Mouse (Mus musculus) natural killer cell, adult 2 months (primary cell): ENCODE measurements around the gene Gm12355.

Experiments
- DNase-seq, 2 experiments: peaks; one replicate each; pipeline ENCODE4 v3.0.0; 2022; ENCODE audit warnings: low spot score in 2 of 2

The Gm12355 gene

DNA sequence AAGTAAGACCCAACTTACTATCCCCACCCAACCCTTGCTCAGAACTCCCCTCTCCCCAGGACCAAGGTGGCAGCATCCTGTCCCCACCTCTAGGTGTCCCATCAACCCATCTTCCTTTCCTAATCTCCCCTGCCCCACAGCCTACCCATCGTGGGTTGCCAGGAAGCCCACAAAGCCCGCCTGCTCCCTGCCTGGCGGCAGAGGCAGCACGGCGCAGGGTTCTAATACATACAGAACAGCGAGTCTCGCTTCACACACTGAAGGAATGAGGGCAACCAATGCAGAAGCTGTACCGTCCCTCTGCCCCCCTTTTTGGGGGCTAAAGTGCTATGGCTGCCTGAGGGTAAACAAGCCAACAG is 43.5 kb downstream of the Gm12355 start:
- no peak for DNase-seq

DNA sequence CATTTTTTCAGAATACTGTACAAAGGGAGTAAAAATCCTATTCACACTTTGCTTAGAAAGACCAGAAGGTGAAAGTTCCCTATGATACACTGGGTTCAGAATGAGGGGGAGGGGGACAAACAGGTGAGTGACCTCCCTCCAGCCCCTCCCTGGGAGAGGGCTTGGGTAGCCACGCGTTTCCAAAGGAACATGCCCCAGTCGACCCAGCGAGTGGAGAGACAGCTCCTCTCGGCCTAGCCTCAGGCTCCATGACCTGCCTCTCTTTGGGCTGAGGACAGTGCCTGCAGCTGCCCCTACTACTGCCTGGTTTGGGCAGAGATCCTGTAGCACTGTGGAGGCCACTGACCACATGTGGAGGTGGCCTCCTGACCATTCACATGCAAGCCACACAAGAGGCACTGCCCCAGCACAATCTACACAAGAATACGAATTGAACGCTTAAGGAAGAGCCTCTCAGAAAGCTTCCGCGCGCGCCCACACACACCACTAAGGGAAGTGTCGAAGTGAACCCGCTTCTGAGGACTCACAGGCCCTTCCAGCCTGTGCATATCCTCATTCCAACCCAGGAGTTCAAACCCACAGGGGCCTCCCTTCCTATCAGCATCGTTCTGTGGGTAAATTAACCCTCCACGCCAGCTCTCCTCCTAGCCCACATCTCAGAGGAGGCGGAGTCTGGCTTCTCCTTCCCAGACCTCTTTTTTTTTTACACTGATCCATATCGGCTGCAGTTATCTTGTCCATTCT is 44.0 kb downstream of the Gm12355 start:
- no peak for DNase-seq

DNA sequence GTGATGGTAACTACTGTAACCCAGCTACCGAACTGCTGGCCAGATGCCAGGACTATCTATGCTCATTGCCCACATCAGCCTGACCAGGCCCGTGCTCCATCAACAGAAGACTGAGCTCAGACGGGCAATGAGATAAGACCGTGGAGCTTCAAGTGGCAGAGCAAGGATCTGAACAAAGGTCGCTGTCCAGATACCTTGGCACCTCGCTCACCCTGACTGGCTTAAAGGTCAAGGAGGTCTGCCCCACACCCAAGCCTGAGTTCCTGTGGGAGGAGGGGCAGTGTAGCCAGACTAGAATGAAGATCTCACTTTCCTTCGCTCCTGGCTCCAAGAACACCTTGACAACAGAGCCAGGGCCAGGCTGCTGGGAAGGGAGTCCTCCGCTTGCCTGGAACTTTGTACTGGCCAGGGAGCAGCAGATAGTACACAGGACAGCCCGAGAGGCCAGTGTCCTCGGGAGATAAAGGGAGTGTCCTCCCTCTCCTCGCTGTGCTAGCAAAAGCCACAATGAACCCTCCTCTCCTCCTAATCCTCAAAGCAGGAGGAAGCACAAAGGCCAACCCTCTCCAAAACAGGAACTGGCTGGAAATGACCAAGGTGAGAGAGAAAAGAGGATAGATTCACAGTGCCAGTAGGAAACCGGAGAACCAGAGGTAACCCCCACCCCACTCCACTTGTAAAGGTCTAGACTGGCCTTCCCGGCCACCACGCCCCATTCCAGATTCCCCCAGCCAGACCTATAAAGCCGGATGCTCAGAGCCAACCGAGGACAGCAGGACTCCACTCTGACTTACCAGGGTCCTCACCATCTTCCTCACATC is 45.0 kb downstream of the Gm12355 start:
- DNase-seq = no peak

DNA sequence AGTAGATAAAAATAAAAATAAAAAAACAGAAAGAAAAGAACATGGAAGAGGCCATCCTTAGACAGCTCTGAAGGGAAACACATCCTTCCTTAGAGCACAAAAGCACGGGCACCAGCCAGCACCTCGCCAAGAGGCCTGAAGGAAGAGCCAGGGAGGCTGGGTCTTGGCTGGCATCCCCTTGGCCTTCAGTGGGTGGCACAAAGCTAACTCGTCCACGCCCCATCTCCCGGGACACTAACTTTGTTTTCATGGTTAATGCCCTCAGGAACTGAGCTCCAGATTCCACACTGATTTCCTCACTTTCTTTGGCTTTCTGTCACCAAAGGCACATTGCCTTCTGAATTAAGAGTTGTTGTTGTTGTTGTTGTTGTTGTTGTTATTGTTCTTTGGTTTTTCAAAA is 47.7 kb downstream of the Gm12355 start:
- no peak for DNase-seq
